Mouse (Mus musculus) splenic B cell, adult 2 months (primary cell): Measurements from ENCODE around the gene Vmn2r33.
"Not testable (repeated sequence)": the region's sequence is repeated elsewhere in the genome, so short reads cannot be mapped to it uniquely, and the experiment has no call there.

Source experiments
- DNase-seq: peaks from one replicate; pipeline ENCODE4 v3.0.0-alpha.2; 2011; ENCODE audit warnings: low read depth, low spot score
- H3K27me3 ChIP-seq: 2 replicates; pipeline ENCODE4 v1.6.1; 2012; ENCODE audit warnings: mild to moderate bottlenecking, low read length, moderate library complexity, mixed read lengths; ENCODE audit not compliant: control insufficient read depth, poor library complexity, insufficient read depth, severe bottlenecking
- H3K36me3 ChIP-seq: 2 replicates; pipeline ENCODE4 v1.6.1; 2012; ENCODE audit warnings: mild to moderate bottlenecking, low read length, moderate library complexity, mixed read lengths; ENCODE audit not compliant: control insufficient read depth, poor library complexity, insufficient read depth, severe bottlenecking

Vmn2r33 gene

DNA sequence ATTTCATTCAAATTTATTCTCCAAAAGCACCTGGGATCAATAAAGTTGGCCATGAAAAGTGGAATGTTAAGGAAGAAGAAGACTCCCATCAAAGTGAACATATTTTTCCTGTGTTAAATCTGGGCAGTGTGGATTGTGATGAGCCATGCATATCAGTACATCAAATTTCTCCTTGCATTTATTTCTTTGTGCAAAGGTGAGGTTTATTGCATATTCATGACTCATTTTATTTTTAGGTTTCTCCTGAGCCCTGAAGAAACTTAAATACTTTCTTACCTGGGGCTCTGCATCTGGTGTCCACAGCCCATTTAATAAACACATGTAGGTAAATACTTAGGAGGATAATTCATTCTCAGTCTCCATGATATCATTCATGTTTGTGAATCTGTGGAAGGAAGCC is at the start of gene Vmn2r33:
Gene Vmn2r33, minus strand, starts transcription at position 101 of the 400 bp plus-strand sequence.
- H3K36me3 ChIP-seq, H3K27me3 ChIP-seq, DNase-seq: not testable (repeated sequence)
